In genomic region chr9:90179409-90179808, GRCm38 (mm10) we compare ENCODE assay signal across 27 mouse cellular contexts. TPM values are rescaled to one million over a fixed set of nuclear protein-coding genes. Genes with fewer than 3 reads are reported as not detected.
DNase-seq lines count a peak whose midpoint lies in the region; ATAC-seq and TF ChIP-seq lines count a peak whose summit lies in the region.
"Had no signal": no experiment of that assay in that cellular context is flagged by ENCODE, and none has a peak within 500 bp of the region (broad histone marks: within the 10 kb centered on the region; RNA-seq: fewer than 3 reads in every experiment).

No protein-coding gene starts in this region.

- ATAC-seq in midbrain, embryonic 11.5 days (ENCODE audit: low FRiP score): no peak
- no peak for ATAC-seq in midbrain, embryonic 15.5 days (replicated peaks)
- ATAC-seq: activated CD4-positive, CD25-positive, alpha-beta regulatory T cell, adult 4 months; CD4-positive, CD25-positive, alpha-beta regulatory T cell, adult 4 months; forebrain, embryonic 14.5 days; forebrain, embryonic 16.5 days had no signal

- peak; percentile 3 for DNase-seq in gastrocnemius, postnatal 14 days
- no peak for DNase-seq in gastrocnemius, adult 8-10 months (ENCODE audit: low spot score in 2 of 2)
- peak; percentile 35 for DNase-seq in midbrain, embryonic 11.5 days (ENCODE audit: low spot score, missing footprints)
- peak; percentile 21 for DNase-seq in splenic B cell, adult 2 months (ENCODE audit: low read depth, low spot score)
- no peak for DNase-seq in cerebellum, adult 2 months
- DNase-seq: adrenal gland, adult 8-10 months; adrenal gland, postnatal 14 days; adrenal gland, postnatal 36 days; B cell, adult 2 months; cerebellum, adult 11-12 months; cerebellum, adult 8-10 months; cerebellum, adult 9-11 months; cerebellum, postnatal 14 days; cerebellum, postnatal 36 days; embryo, embryonic 11 days had no signal

- 87% methylated on average over 5 of the region's 5 CpGs for WGBS in midbrain, embryonic 11.5 days
- 91% methylated on average over 5 of the region's 5 CpGs for WGBS in midbrain, embryonic 15.5 days
- 86% methylated on average over 5 of the region's 5 CpGs for WGBS in cerebellum, adult 2 months

- no peak overlapping the region for H3K9ac ChIP-seq in midbrain, embryonic 11.5 days (ENCODE audit: low read length)
- no peak overlapping the region for H3K9ac ChIP-seq in midbrain, embryonic 15.5 days
- H3K9ac ChIP-seq: embryonic facial prominence, embryonic 13.5 days; embryonic facial prominence, embryonic 15.5 days; forebrain, embryonic 12.5 days had no signal

- peaks cover 9% of the 10 kb centered on the region; the same call in 1 of the 2 replicates for H3K36me3 ChIP-seq in midbrain, embryonic 11.5 days (ENCODE audit: control insufficient read depth, insufficient read depth, low read length)
- H3K36me3 ChIP-seq in midbrain, embryonic 15.5 days (replicated peaks): peaks cover 6% of the 10 kb centered on the region
- no peaks in the 10 kb centered on the region for H3K36me3 ChIP-seq in splenic B cell, adult 2 months (ENCODE audit: control insufficient read depth, insufficient read depth, low read length, poor library complexity, severe bottlenecking)

- no peaks in the 10 kb centered on the region for H3K27me3 ChIP-seq in midbrain, embryonic 11.5 days (ENCODE audit: control insufficient read depth, insufficient read depth, low read length)
- no peaks in the 10 kb centered on the region for H3K27me3 ChIP-seq in midbrain, embryonic 15.5 days (replicated peaks)
- H3K27me3 ChIP-seq in splenic B cell, adult 2 months (ENCODE audit: control insufficient read depth, insufficient read depth, low read length, poor library complexity, severe bottlenecking): no peaks in the 10 kb centered on the region
- H3K27me3 ChIP-seq in cerebellum, adult 2 months (ENCODE audit: control insufficient read depth, insufficient read depth, low read length): no peaks in the 10 kb centered on the region
- H3K27me3 ChIP-seq: embryonic facial prominence, embryonic 13.5 days; embryonic facial prominence, embryonic 15.5 days; forebrain, embryonic 12.5 days; Patski had no signal

- no peak overlapping the region for H3K4me2 ChIP-seq in midbrain, embryonic 11.5 days
- no peak overlapping the region for H3K4me2 ChIP-seq in midbrain, embryonic 15.5 days
- H3K4me2 ChIP-seq: embryonic facial prominence, embryonic 13.5 days; embryonic facial prominence, embryonic 15.5 days; forebrain, embryonic 12.5 days had no signal

- H3K4me3 ChIP-seq in midbrain, embryonic 11.5 days (ENCODE audit: low read depth, low read length): no peak overlapping the region
- no peak overlapping the region for H3K4me3 ChIP-seq in midbrain, embryonic 15.5 days
- no peak overlapping the region for H3K4me3 ChIP-seq in cerebellum, adult 2 months (replicated peaks; ENCODE audit: insufficient read depth, low read depth, low read length)
- H3K4me3 ChIP-seq: embryonic facial prominence, embryonic 13.5 days; embryonic facial prominence, embryonic 15.5 days; erythroblast, embryonic 14.5 days; forebrain, embryonic 10.5 days; forebrain, embryonic 12.5 days had no signal

- TF ChIP-seq POLR2A in cerebellum, adult 2 months (IDR thresholded peaks at IDR 0.05; ENCODE audit: borderline replicate concordance, insufficient read depth, low read length): no peak

- H3K4me1 ChIP-seq in midbrain, embryonic 11.5 days (ENCODE audit: control insufficient read depth, insufficient read depth, low read length): no peaks in the 10 kb centered on the region
- no peaks in the 10 kb centered on the region for H3K4me1 ChIP-seq in midbrain, embryonic 15.5 days
- H3K4me1 ChIP-seq in cerebellum, adult 2 months (ENCODE audit: control insufficient read depth, insufficient read depth, low read length): no peaks in the 10 kb centered on the region
- H3K4me1 ChIP-seq: embryonic facial prominence, embryonic 13.5 days; forebrain, embryonic 10.5 days had no signal

- no peaks in the 10 kb centered on the region for H3K9me3 ChIP-seq in midbrain, embryonic 11.5 days (ENCODE audit: control insufficient read depth, low read length)
- no peaks in the 10 kb centered on the region for H3K9me3 ChIP-seq in midbrain, embryonic 15.5 days
- H3K9me3 ChIP-seq: embryonic facial prominence, embryonic 13.5 days; embryonic facial prominence, embryonic 15.5 days; forebrain, embryonic 10.5 days; forebrain, embryonic 12.5 days had no signal

- H3K27ac ChIP-seq in midbrain, embryonic 11.5 days (ENCODE audit: low read depth, low read length): no peak overlapping the region
- no peak overlapping the region for H3K27ac ChIP-seq in midbrain, embryonic 15.5 days
- no peak overlapping the region for H3K27ac ChIP-seq in cerebellum, adult 2 months (ENCODE audit: insufficient read depth, low read length)
- H3K27ac ChIP-seq: embryonic facial prominence, embryonic 13.5 days; embryonic facial prominence, embryonic 15.5 days; forebrain, embryonic 10.5 days; forebrain, embryonic 12.5 days had no signal

- intact Hi-C loops in gastrocnemius, postnatal 14 days (cut with DNase I; ENCODE audit: low total_unique reads): no loop called here

- TF ChIP-seq CTCF in cerebellum, adult 2 months (IDR thresholded peaks at IDR 0.05; ENCODE audit: borderline replicate concordance, insufficient read depth, low read depth, low read length): no peak

RNA-seq across cellular contexts. Expression of gene Adamts7, which starts 16.5 kb away (rescaled TPM):
- 1 to 10 TPM; 4.3 TPM for total RNA-seq in gastrocnemius, postnatal 14 days (2021)
- under 1 TPM; 0.29 to 0.56 (median 0.43) TPM for total RNA-seq in gastrocnemius, adult 8-10 months (2022)
- 11.4 and 11.5 TPM in 2 replicates for polyA plus RNA-seq in midbrain, embryonic 11.5 days (2014; fragmentation: Nextera tagmentation; extraction: Ambion mirVana)
- polyA plus RNA-seq in midbrain, embryonic 15.5 days (2015; fragmentation: Nextera tagmentation; extraction: Ambion mirVana): 9.9 and 11.5 TPM in 2 replicates
- polyA plus RNA-seq in cerebellum, adult 2 months (2012; rRNA removed): 0.34 and 0.49 TPM in 2 replicates
- total RNA-seq: common myeloid progenitor, adult 5-6 weeks had no signal
- polyA plus RNA-seq: activated CD4-positive, CD25-positive, alpha-beta regulatory T cell, adult 4 months had no signal

Comparison
In these comparisons a context has a peak if more than half of its experiments do, and no peak if none do; other contexts are left out.
1. DNase-seq: peak in gastrocnemius, postnatal 14 days (single experiment), midbrain, embryonic 11.5 days (single experiment) and splenic B cell, adult 2 months (single experiment); none in gastrocnemius, adult 8-10 months (0 of 2) and cerebellum, adult 2 months (0 of 2).